Mouse (Mus musculus): ENCODE data around the gene Mast4.

DNA sequence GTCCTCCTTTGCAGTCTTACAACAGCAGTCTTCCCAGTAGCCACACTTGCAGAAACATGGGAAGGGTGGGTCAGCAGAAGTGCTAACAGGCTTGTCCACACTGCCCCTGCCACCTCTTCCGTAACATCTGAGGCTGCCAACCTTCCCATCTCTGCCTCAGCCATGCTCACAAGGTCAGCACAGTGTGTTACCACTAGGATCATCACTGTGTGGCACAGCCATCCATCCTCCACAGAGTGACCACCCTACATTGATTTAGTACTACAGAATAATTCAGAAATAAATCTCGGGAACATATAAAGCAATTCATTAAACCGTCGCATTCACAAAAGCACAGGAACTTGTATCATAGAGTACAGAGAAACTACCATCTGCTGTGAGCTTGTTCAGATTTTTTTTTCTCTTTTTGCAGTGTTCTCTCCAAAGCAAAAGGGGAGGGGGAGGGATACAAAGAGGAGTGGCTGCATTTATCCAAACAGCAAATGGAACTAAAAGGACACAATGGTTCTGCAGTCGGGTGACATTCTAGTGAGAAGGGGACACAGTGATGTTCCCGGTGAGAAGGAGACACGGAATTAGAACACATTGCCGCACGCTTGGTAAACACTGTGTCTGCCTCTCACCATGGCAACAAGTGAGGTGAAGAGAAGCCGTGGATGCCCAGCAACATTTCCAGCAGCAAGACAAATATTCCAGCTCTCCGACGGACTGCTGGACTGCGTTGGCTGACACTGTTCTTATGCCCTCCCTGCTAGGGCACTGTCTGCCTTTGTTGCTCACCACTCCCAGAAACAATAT, 388.1 kb downstream of the Mast4 start:
- no peak for TF ChIP-seq CTCF (IDR thresholded peaks at IDR 0.05; ENCODE audit: low read depth)
- TF ChIP-seq EP300 (IDR thresholded peaks at IDR 0.05; ENCODE audit: low read depth), result no peak
